Mouse (Mus musculus) thymus, postnatal 10 days (tissue): ENCODE results near the gene Gm20388.
"Not testable (repeated sequence)": the region's sequence is repeated elsewhere in the genome, so short reads cannot be mapped to it uniquely, and the experiment has no call there.

ENCODE experiments used
- DNase-seq, 2 experiments: peaks; one replicate each; pipeline ENCODE4 v3.0.0; 2021; ENCODE audit warnings: low spot score in 2 of 2

Gene Gm20388

GRCm38 (mm10) chr8:121424600-121424999, 1514.0 kb downstream of the Gm20388 start:
- peak in 1 of 2 experiments; percentile 19 for DNase-seq

- DNase-seq = no peak
Measured at GRCm38 (mm10) chr8:121431499-121431898, 1520.9 kb downstream of the Gm20388 start.

GRCm38 (mm10) chr8:121433466-121433865, 1522.8 kb downstream of the Gm20388 start:
- no peak for DNase-seq

- DNase-seq = no peak
Measured at GRCm38 (mm10) chr8:121436656-121437055, 1526.0 kb downstream of the Gm20388 start.

GRCm38 (mm10) chr8:121437506-121437905, 1526.9 kb downstream of the Gm20388 start:
- DNase-seq = no peak

GRCm38 (mm10) chr8:121438111-121438510, 1527.5 kb downstream of the Gm20388 start:
- no peak for DNase-seq

GRCm38 (mm10) chr8:121439351-121439750, 1528.7 kb downstream of the Gm20388 start:
- DNase-seq = no peak

GRCm38 (mm10) chr8:121443361-121443760, 1532.7 kb downstream of the Gm20388 start:
- DNase-seq = no peak

GRCm38 (mm10) chr8:121444521-121444920, 1533.9 kb downstream of the Gm20388 start:
- DNase-seq = not testable (repeated sequence)

GRCm38 (mm10) chr8:121445027-121445471, 1534.4 kb downstream of the Gm20388 start:
- no peak for DNase-seq

- DNase-seq = no peak
Measured at GRCm38 (mm10) chr8:121446133-121446532, 1535.5 kb downstream of the Gm20388 start.

- DNase-seq = no peak
Measured at GRCm38 (mm10) chr8:121446862-121447261, 1536.2 kb downstream of the Gm20388 start.

GRCm38 (mm10) chr8:121450211-121450610, 1539.6 kb downstream of the Gm20388 start:
- no peak for DNase-seq

- no peak for DNase-seq
Measured at GRCm38 (mm10) chr8:121451404-121452076, 1540.9 kb downstream of the Gm20388 start.

GRCm38 (mm10) chr8:121454737-121455136, 1544.1 kb downstream of the Gm20388 start:
- DNase-seq = no peak

GRCm38 (mm10) chr8:121461192-121461591, 1550.6 kb downstream of the Gm20388 start:
- no peak for DNase-seq

GRCm38 (mm10) chr8:121462092-121462491, 1551.5 kb downstream of the Gm20388 start:
- no peak for DNase-seq

- no peak for DNase-seq
Measured at GRCm38 (mm10) chr8:121468083-121469071, 1557.7 kb downstream of the Gm20388 start.

- no peak for DNase-seq
Measured at GRCm38 (mm10) chr8:121474161-121474897, 1563.7 kb downstream of the Gm20388 start.

- DNase-seq = no peak
Measured at GRCm38 (mm10) chr8:121474898-121475284, 1564.2 kb downstream of the Gm20388 start.

- DNase-seq = no peak
Measured at GRCm38 (mm10) chr8:121477851-121478547, 1567.4 kb downstream of the Gm20388 start.
